Mouse (Mus musculus) liver, adult 10 weeks (tissue): Measurements from ENCODE around the gene C730034F03Rik. TPM values are rescaled to one million over a fixed set of nuclear protein-coding genes. Genes with fewer than 3 reads are reported as not detected.

ENCODE experiments used
- polyA plus RNA-seq: library from polyadenylated mRNA; stranded (reverse); fragments of 350-450 nt; fragmentation: Illumina TruSeq; extraction: RNeasy Lipid Tissue Mini Kit (QIAGEN cat#74804); gene quantifications from one replicate; pipeline ENCODE4 v1.2.3, GENCODE M21; 2014; ENCODE audit warnings: low read depth, low replicate concordance

C730034F03Rik gene
- polyA plus RNA-seq, result 2.3 TPM

DNA sequence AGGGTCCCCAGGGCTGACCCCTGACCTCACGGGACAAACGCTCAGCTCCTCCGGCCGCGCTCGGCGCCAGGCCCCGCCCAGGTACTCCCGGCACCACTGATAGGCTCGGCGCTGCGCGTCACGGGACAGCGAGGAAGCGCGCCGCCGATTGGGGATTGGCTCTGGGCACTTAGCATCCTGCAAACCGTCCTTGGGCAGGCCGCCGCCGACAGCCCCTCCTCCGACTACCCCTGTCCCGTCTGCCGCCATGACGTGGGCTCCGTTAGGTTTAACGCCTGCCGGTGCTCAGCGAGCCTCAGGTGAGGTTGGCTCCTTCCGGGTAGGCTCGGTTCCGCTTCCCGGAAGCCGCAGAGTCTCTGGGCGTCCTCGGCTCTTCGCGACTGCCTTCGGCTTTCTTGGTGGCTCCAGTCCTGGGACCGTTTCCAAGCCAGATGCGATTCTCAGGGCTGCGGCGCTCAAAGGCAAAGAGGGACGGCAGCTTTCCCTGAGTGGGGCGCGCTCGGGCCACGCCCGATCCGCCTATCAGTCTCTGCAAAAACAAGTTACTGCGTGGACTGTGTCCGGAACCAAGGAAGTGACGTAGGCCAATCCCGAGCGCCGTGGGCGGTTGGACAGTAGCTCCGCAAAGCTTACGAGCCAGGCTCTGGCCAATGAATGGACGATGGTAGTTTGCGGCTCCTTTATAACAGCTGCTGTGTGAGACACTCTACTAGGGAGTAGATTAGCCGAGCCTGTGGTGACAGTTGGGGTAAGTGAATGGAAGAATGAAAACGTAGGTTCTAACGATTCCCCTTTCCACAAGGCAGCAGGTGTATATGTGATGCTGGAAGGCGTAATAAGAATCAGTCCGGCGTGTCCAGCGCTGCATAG lies at the start of gene C730034F03Rik, which contains the start of the genes Gm44502 and Chkb:
C730034F03Rik (plus strand) TSS at position 238 of the 870 bp plus-strand sequence.
Gm44502 (minus strand) TSS at position 345 of the 870 bp plus-strand sequence.
Chkb (minus strand) TSS at position 557 of the 870 bp plus-strand sequence.

DNA sequence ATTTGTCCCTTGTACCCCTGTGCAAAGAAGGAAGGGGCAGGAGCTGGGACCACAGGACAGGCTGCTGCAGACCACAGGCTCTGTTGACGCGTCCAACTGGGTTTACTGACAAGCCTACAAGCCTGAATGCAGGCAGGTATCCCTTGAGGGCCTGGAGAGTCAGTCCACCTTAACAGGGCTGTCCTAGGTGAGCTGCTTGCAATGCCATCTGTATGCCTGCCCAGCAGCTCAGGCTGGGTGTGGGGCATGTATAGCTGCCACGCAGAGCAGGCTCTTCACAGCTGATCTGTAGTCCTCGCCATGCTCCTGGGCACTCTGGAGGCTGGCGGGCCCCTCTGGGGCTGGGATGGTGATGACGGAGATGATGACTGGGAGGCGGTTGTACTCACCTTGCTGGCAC lies 44.8 kb upstream of the C730034F03Rik start, which contains the start of gene Klhdc7b:
Klhdc7b (plus strand) TSS at position 301 of the 400 bp plus-strand sequence.

DNA sequence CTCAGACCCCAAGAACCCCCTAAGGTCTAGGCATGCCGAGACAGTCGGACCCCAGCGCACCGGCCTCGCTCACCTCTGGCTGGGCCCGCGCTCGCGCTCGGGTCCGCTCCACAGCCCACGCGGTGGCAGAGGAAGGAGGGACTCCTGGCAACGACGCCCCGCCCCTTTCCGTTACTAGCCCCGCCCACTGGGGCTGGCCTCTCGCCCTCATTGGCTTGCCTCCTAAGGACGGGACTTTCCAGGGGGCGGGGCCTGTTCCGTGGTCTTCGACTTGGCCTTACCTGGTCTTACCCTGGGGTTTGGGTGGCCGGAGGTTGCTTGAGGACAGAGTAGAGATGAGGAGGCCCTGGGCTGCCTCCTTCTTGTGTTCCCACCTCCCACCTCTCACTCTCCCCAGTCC lies 19.3 kb upstream of the C730034F03Rik start, which contains the start of gene Syce3:
Syce3 (minus strand) TSS at position 386 of the 400 bp plus-strand sequence.

DNA sequence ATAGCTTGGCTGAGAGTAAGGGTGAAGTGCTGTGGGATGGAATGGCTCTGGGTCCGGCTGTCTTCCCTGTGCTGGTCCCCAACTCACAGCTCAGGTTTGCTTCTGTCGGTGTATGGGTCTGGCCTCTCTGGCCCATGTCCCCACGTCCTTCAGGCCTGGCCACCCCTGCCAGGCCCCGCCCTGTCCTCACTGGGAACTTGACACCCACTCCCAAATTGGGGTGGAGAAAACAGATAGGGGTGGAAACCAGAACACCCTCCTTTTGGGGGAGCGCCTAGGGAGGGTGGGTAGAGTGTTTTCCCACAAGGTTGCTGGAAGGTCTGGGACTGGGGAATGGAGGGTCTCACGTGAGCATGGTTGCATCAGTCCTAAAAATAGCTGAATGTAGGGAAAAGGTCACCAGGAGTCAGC lies 3.7 kb upstream of the C730034F03Rik start, which contains the start of gene Cpt1b:
Cpt1b (minus strand) TSS at position 153 of the 411 bp plus-strand sequence.

DNA sequence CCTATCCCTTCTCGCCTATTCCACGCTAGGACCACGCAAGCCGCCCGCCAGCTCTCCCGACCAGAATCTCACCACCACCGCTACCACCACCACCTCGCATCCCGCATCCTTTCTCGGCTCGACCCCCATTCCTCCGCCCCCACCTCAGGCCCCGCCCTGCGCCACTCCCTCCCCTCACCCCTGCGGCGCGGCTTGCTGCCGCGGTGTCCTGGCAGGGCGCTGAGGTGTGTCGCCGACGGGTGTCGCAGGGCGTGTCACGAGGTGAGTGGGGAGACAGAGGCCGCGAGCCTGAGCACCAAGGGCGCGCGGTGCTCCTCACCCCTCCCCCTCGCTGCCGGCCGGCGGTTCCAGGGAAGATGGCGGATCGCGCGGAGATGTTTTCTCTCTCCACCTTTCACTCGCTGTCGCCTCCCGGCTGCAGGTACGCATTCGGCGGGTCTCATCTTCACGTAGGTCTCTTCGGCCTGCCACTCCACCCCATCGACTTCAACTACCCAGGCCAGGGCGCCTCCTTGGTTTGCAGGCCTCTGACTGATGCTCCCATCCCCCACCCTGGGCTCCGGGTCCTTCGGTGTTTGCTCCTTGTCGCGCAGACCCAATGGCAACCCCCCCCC lies 24.6 kb downstream of the C730034F03Rik start, which contains the start of gene Mapk8ip2:
Mapk8ip2 (plus strand) TSS at position 49 of the 614 bp plus-strand sequence.

DNA sequence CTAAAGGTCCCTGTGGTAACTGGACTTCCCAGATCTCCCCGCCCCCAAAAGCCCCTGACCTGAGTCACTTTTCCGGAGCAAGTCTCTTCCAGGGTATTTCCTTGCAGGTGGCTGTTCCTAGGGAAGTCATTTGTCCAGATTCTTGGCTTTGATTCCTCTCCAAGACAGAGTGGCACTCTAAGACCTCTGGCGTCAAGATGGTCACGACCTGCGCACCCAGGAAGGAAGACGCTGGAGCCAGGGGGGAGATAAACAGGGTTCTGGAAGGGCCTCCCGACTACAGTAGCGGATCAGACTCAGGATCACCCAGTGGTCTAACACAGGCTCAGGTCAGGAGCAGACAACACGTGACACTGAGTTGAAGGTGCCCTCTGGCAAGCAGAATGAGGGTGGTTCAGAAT lies 47.7 kb downstream of the C730034F03Rik start, which contains the start of gene Arsa:
Arsa (minus strand) TSS at position 335 of the 401 bp plus-strand sequence.

Other genes with a start within 250 kb of the C730034F03Rik start
- gene Plxnb2, start 248.8 kb upstream of the C730034F03Rik start, polyA plus RNA-seq, result 6.3 TPM
- 0.56 TPM for gene Dennd6b, start 233.1 kb upstream of the C730034F03Rik start, polyA plus RNA-seq
- 9.0 TPM for gene Ppp6r2, start 218.0 kb upstream of the C730034F03Rik start, polyA plus RNA-seq
- gene Sbf1, start 114.3 kb upstream of the C730034F03Rik start, polyA plus RNA-seq, result 2.2 TPM
- gene Adm2, start 106.9 kb upstream of the C730034F03Rik start, polyA plus RNA-seq, result not detected
- not detected for gene Miox, start 95.2 kb upstream of the C730034F03Rik start, polyA plus RNA-seq
- gene Lmf2, start 73.9 kb upstream of the C730034F03Rik start, polyA plus RNA-seq, result 0.72 TPM
- 9.0 TPM for gene Ncaph2, start 73.9 kb upstream of the C730034F03Rik start, polyA plus RNA-seq
- 5.9 TPM for gene Sco2, start 55.7 kb upstream of the C730034F03Rik start, polyA plus RNA-seq
- 2.1 TPM for gene Tymp, start 52.5 kb upstream of the C730034F03Rik start, polyA plus RNA-seq
- gene Odf3b, start 50.3 kb upstream of the C730034F03Rik start, polyA plus RNA-seq, result not detected
- gene Klhdc7b, start 44.7 kb upstream of the C730034F03Rik start, polyA plus RNA-seq, result not detected
- not detected for gene Syce3, start 19.1 kb upstream of the C730034F03Rik start, polyA plus RNA-seq
- 0.61 TPM for gene Cpt1b, start 3.7 kb upstream of the C730034F03Rik start, polyA plus RNA-seq
- not detected for gene Gm44502, start 107 bp downstream of the C730034F03Rik start, polyA plus RNA-seq
- 55.7 TPM for gene Chkb, start 319 bp downstream of the C730034F03Rik start, polyA plus RNA-seq
- not detected for gene Mapk8ip2, start 24.3 kb downstream of the C730034F03Rik start, polyA plus RNA-seq
- 3.4 TPM for gene Arsa, start 47.8 kb downstream of the C730034F03Rik start, polyA plus RNA-seq
- 0.32 TPM for gene Shank3, start 70.0 kb downstream of the C730034F03Rik start, polyA plus RNA-seq
- gene Acr, start 138.7 kb downstream of the C730034F03Rik start, polyA plus RNA-seq, result not detected
- 3.1 TPM for gene Rabl2, start 162.3 kb downstream of the C730034F03Rik start, polyA plus RNA-seq